Mouse (Mus musculus): ENCODE results near the gene Cdh3.
A peak's percentile ranks its signal among the peaks of the same experiment; 100 is the strongest.
"Not testable (repeated sequence)": the region's sequence is repeated elsewhere in the genome, so short reads cannot be mapped to it uniquely, and the experiment has no call there.

The Cdh3 gene

DNA sequence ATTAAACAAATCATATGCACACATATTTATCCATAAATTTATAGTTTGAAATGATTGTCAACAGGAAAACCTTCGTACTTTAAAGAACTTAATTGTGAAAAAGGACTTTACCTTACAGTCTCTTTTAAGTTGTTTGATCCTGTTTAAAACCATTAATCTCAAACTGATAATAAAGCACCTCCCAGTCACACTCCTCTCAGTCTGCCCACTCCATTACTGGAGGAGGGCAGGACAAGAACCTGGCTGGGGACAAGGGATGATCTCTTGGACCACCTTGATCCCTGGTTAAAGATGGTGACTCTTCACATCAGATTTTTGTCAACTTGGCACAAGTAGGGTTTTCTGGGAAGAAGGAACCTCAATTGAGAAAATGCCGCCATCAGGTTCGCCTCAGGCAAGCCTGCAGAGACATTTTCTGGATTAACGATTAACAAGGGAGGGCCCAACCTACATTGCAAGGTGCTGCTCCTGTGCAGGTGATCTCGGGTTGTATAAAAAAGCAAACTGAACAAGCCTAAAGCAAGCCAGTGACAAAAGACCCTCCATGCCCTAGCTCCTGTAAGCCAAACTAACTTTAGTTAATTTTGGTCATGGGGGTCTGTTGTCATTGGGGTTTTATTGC lies 61.0 kb downstream of the Cdh3 start:
- no peak for DNase-seq (ENCODE audit: low spot score in 2 of 2)

DNA sequence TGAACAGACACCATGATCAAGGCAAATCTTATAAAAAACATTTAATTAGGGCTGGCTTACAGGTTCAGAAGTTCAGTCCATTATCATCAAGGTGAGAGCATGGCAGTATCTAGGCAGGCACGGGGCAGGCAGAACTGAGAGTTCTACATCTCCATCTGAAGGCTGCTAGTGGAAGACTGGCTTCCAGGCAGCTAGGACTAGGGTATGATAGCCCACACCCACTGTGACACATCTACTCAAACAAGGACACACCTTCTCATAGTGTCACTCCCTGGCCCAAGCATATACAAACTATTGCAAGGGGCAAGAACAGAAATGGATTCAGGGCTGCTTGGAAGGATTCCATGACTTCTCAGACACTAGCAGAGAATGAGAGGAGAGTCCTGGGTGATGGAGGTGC lies 61.5 kb downstream of the Cdh3 start:
- DNase-seq (ENCODE audit: low spot score in 2 of 2) = not testable (repeated sequence)

DNA sequence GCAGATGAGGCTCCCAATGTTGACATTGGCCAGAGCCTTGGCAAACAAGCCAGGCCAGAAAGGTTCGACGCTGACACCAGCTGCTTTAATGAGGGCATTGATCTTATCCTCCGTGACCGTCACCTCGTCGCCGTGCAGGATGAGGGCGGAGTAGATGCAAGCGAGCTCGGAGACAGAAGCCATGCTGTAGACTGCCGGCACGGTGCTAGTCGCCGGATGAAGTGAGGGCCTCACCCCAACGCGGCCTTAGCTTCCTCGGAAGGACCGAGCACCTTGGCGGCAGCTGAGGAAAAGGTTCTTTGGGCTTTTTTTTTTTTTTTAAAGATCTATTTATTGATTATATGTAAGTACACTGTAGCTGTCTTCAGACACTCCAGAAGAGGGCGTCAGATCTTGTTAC lies 62.5 kb downstream of the Cdh3 start, which contains the start of gene Gm10073:
TSS of gene Gm10073 (minus strand) at position 294 of the 400 bp plus-strand sequence.
- not testable (repeated sequence) for DNase-seq (ENCODE audit: low spot score in 2 of 2)

DNA sequence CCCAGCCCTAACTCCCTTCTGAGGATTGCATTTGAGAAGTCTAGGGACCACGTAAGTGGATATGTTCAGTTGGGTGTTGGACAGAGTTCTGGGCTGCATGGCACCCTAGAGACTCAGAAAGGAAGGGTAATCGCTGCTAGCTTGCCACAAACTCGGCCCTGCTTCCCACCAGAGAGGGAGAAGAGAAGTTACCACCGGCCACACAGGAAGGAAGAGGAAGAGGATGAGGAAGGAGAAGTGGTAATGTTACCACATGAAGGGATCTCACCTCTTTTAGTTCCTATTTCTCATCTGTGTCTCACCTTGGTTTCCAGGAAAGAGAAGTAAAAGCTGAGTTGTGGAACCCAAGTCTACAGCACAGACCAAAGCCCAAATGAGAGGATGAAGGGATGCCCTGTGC lies 63.6 kb downstream of the Cdh3 start:
- DNase-seq (ENCODE audit: low spot score in 2 of 2) = no peak

DNA sequence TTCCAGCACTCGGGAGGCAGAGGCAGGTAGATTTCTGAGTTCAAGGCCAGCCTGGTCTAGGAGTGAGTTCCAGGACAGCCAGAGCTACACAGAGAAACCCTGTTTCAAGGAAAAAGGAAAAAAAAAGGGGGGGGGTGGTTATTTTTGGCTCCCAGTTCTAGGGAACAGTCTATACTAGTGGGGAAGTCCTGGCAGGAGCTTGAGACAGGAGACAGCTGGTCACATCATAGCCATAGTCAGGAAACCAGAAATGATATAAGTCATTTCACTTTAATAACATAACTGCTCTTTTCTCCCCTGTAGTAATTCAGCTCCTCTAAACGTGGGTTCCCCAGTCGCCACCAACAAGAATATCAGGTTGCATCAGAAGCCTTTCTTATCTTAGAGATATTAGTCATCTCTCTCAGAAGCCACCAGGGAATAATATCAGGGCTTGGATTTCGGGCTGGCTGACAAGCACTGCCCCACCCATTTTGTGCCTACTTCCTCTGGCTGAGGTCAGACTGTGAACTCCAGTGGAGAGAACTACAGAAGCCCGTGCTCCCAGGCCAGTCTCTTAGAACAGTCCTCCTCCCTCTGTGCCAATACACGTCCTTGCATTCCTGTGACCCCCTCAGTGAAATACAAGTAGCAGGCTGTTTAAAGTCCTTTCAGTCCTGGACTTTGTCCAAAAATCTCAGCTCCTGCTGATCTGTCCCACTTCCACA lies 66.3 kb downstream of the Cdh3 start:
- DNase-seq (ENCODE audit: low spot score in 2 of 2) = no peak

DNA sequence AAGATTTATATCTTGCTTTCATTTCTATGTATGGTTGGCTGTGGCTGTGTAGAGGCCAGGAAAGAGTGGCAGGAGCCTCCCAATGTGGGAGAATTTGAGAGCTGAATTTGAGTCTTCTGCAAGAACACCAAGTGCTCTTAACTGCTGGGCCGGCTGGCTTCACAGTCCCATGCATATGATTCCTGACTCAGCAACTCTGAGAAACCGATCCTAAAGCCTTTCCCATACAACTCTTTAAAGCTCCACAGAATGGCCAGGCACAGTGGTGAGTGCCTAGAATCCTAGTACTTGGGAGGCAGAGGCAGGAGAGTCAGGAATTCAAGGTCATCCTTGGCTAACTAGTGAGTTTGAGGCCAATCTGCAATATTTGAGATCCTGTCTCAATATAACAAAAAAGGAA lies 68.8 kb downstream of the Cdh3 start:
- no peak for DNase-seq (ENCODE audit: low spot score in 2 of 2)

DNA sequence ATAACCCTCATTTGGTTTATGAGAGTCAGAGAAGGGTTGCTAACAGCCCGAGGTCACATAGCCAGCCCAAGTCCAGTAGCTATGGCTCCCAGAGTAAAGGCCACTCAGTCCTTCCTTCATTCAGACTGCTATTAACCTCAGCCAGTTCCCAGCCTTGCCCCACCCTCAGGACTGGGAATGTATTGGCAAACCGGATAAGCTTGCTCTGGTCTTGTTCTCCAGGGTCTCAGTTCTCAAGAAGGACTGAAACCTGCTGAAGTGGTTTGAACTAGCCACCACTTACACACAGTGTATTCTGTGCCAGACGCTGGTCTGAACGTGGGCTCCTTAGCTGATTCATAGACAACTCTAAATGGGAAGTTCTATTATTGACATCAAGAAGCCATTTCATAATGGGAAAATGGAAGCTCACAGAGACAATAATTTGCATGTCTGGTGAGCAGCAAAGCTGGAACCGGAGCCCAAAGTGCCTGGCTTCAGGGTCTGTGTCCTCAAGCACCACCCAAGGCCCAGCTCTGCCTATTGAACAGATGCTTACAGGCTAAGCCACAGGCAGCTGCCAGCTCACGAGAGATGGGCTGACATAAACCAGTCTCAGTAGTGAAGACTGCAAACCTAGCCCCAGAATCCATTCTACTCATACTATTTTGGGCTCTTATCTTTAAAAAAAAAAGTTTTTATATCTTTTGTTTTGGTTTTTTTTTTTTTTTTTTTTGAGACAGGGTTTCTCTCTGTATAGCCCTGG lies 70.8 kb downstream of the Cdh3 start:
- DNase-seq (ENCODE audit: low spot score in 2 of 2) = no peak

DNA sequence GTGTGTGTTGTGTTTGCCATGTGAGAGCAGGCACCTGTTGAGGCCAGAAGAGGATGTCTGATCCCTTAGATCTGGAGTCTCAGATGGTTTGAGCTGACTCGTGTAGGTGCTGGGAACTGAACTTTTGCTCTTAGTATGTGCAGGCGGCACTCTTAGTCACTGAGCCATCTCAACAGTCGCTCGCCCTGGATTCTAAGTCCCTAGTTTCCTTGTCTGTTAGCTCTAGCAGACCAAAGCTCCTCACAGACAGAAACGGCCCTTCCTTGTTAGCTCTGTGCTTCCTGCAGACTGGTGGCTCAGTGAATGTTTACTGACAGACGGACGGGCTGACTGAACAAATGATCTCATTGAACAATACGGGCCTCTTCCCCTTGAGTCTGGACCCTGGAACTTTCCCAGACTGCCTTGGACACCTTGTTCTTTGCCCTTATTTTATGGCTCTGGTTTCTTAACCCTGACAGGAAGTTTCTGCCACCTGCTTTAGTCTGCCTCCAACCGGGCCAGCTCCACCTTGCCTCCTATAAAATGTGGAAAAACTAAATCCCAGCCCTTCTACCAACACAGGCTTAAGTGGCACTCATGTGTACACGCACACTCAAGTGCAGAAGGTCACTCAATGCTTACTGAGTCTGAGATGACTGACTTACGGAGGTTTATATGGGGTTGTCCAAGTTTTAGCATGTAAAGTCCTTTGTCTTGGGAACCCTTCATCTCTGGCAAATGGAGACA lies 74.4 kb downstream of the Cdh3 start:
- no peak for DNase-seq (ENCODE audit: low spot score in 2 of 2)

DNA sequence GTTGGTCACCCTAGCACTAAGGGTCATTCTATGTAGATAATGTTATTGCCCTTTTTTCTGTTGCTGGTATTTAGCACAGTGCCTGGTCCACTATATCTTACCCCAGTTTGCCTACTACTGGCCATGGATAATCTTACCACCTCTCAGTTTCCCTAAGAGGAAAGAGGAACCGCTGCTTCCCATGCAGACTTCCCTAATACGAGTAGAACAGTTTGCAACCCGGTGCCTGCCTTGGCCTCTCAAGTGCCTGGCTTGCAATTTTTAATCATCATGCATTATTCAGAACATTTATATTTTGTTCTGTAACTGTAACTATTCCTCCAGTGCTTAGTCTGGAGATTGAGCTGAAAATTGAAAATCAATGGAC lies 75.0 kb downstream of the Cdh3 start:
- DNase-seq (ENCODE audit: low spot score in 2 of 2) = no peak

DNA sequence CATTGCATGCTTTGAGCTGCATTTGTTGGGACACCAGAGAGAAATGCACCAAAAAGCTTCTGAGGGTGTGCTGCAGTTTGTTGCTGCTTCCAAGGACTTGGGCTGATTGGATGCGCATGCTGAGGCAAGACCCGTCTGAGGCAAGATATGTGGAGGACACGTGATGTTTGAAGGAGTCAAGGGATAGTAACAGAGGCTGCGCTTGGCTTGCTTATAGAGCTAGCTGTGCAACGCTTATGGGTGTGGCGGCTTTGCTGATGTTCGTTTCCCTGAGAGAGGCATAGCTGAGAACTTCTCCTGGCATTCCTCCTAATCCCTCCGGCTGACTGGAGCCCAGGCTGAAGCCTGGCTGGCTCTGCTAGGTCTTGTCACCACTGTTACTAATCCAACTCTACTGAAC lies 76.2 kb downstream of the Cdh3 start:
- no peak for DNase-seq (ENCODE audit: low spot score in 2 of 2)

DNA sequence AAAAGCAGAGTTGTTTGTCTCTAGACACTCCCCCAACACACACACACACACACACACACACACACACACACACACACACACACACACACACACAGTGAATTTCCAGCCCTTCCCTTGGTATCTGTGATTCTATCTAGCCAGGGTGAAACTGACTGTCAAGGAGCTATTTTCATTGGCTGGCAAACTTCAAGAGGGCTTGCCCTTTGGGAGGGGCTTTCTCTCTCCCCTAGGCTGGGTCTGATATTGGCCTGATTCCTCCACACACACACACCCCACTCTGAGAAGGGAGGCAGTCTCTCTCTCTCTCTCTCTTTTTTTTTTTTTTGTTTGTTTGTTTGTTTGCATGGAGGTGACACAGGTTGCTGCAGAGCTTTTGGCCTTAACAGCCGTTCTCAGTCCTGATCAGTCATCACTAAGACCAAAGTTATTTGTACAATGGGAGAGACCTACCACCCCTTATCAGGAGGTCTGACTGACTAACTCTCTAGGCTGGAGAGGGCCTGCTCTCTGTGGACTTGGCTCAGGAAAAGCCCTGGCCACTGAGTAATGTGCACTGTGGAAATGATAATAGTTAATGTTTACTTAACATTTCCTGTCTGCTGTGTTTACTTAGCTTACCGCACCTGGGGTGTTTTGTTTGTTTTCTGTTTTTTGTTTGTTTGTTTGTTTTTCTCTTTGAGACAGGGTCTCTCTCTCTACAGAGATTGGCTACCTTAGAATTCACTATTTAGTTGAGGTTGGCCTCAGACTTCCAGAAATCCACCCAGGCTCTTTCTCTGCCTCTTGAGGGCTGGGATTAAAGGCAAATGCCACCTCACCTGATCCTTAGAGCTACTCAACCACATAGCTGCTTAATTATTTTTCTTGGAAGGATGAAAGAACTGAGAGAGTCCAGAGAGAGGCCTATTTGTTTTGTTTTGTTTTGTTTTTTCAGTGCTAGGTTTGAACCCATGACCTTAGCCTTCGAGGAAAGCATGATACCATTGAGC lies 78.0 kb downstream of the Cdh3 start:
- no peak for DNase-seq (ENCODE audit: low spot score in 2 of 2)

DNA sequence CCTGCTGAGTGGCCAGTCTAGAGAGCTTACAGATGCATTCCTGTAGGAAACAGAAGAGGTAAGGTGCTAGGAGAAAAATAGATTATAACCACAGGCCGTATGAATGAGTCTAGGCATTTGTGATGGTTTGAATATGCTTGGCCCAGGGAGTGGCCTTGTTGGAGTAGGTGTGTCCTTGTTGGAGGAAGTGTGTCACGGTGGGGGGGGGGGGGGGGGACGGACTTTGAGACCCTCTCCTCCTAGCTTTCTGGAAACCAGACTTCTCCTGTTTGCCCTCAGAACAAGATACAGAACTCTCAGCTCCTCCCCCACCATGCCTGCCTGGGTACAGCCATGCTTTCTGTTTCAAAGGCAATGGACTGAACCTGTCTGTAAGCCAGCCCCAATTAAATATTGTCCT lies 81.8 kb downstream of the Cdh3 start:
- DNase-seq (ENCODE audit: low spot score in 2 of 2) = no peak

DNA sequence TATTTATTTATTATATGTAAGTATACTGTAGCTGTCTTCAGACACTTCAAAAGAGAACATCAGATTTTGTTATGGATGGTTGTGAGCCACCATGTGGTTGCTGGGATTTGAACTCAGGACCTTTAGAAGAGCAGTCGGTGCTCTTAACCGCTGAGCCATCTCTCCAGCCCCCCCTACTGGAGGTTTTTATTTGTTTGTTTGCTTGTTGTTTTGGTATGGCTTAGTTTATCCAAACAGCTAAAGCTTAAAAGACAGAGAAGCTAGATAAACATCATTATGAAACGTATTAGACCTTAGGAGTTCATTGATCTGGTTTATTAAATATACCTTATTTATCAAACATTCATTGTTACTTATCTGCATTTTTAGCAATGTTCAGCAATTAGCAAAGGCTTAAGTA lies 84.9 kb downstream of the Cdh3 start:
- not testable (repeated sequence) for DNase-seq (ENCODE audit: low spot score in 2 of 2)

DNA sequence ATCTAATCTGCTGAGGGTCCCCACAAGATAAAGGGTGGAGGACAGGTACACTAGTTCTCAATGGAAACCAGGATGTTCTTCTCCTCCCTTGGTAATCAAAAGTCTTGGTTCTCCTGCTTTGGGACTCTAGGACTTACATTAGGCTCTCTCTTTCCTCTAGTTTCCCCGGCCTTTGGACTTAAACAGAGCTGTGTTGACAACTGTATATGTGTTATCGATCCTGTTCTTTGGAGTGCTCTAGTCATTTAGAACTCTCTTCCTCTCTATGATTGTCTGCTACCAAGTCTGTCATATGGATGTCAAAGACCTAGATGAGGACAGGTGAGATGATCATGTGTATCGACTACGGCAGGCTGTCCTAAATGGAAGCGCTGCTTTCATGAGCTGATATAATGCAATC lies 86.4 kb downstream of the Cdh3 start:
- DNase-seq (ENCODE audit: low spot score in 2 of 2) = no peak

DNA sequence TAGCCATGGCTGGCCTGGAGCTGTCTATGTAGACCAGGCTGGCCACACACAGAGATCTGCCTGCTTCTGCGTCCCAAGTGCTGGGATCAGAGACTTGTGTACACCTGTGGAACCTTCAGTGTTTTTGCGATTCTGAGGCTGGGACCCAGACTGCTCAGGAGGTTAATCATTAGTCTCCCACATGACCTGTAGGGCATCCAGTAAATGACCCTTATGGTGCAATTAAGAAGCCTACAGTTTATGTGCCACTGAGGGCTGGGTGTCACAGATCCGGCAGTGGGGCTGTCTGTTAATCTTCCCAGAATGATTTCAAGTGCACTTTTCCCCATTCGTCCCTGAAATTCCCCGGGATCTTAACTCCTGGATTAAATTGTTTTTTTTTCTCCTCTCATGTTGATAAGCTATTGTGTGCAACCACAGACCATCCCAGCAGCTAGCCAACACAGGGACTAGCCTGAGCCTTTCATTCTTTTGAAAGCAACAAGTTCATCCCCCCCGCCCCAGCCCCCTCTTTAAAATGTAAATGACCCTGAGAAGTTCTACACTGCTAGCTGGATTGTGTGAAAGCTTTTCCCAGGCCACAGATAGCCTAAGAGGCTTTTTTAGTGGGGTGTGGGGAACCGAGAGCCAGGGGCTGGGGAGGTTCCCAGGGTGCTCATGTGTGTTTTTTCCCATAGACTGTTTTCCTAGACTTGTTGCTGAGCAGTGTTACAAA lies 88.7 kb downstream of the Cdh3 start:
- no peak for DNase-seq (ENCODE audit: low spot score in 2 of 2)

DNA sequence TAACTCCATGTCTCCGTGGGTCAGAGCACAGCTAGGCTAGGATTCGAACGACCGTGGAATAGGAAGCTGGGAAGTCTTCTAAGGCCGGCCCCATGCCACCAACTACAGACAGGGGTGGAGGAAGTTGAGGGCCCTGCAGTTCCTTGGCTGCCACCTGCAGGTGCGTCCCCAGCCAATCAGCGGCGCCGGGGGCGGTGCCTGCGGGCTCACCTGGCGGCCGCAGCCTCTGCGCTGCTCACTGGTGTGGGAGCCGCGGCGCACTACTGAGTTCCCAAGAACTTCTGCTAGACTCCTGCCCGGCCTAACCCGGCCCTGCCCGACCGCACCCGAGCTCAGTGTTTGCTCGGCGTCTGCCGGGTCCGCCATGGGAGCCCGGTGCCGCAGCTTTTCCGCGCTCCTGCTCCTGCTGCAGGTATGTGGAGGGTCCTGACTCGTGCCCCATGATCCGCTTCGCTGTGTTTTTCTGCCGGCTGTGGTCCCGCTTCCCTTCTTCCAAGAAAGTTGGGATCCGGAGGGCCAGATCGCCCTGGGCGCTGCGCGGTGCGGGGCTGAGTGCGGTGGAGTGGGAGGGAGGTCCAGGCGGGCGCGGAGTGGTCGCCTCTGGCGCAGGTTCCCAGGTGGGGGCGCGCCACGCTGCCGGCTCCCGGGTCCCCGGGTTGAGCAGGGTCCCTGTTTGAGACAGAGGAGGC lies 92.6 kb downstream of the Cdh3 start, which contains the start of gene Cdh1:
TSS of gene Cdh1 (plus strand) at position 221 of the 689 bp plus-strand sequence.
- DNase-seq (ENCODE audit: low spot score in 2 of 2) = peak in 1 of 2 experiments; percentile 26

DNA sequence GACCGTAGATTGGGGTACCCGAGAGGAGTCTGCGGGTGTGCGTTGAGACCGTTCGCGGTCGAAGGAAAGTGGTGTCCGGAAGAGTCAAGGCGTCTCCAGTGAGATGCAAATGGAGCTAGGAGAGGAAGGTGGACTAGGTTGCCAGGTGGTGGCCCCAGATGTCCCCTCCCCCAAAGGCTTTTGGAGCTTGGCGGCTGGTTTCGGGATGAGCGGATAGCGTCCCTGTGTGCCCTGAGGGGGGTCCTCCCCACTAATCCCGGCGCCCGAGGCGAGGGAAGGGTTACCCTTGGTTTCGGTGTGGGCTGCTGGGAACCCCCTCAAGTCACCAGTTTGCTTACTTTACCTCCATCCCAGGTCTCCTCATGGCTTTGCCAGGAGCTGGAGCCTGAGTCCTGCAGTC lies 93.2 kb downstream of the Cdh3 start:
- no peak for DNase-seq (ENCODE audit: low spot score in 2 of 2)

DNA sequence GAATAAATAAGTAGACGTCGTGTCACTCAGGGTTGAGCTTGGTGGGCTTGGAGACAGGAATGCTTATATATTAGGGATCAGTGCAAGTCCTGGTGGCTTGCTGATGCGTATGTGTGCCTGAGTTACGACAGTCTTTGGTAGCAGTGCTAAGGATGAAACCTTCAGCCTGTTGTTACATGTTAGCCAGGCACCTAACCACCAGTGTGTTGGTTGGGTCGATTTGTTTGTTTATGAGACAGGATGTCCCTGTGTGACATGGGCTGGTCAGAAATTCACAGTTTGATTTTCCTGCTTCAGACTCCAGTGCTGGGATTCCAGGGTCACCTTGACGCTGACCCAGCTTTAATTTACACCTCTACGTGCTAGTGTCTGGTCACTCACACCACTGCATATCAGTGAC lies 95.0 kb downstream of the Cdh3 start:
- no peak for DNase-seq (ENCODE audit: low spot score in 2 of 2)

DNA sequence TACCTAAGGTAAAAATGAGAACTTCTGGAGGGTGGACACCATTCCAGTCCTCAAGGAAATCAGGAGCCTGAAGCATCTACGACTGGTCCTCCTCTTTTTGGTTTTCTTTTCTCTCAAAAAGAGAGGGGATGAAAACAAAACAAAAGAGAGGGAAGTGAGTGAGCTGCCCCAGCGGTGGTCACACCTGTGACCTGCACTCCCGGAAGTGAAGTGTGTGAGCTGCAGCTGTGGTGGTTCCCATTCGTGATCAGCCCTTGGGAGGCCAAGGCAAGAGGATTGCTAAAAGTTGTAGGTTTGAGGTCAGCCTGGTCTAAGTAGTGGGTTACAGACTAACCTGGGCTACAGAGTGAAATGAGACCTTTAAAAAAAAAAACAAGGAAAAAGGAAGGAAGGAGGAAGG lies 95.4 kb downstream of the Cdh3 start:
- DNase-seq (ENCODE audit: low spot score in 2 of 2) = no peak

All from spleen, postnatal 10 days (tissue).